Mouse (Mus musculus): Measurements from ENCODE around the gene Ankrd55.
A peak's percentile ranks its signal among the peaks of the same experiment; 100 is the strongest.

Gene Ankrd55

DNA sequence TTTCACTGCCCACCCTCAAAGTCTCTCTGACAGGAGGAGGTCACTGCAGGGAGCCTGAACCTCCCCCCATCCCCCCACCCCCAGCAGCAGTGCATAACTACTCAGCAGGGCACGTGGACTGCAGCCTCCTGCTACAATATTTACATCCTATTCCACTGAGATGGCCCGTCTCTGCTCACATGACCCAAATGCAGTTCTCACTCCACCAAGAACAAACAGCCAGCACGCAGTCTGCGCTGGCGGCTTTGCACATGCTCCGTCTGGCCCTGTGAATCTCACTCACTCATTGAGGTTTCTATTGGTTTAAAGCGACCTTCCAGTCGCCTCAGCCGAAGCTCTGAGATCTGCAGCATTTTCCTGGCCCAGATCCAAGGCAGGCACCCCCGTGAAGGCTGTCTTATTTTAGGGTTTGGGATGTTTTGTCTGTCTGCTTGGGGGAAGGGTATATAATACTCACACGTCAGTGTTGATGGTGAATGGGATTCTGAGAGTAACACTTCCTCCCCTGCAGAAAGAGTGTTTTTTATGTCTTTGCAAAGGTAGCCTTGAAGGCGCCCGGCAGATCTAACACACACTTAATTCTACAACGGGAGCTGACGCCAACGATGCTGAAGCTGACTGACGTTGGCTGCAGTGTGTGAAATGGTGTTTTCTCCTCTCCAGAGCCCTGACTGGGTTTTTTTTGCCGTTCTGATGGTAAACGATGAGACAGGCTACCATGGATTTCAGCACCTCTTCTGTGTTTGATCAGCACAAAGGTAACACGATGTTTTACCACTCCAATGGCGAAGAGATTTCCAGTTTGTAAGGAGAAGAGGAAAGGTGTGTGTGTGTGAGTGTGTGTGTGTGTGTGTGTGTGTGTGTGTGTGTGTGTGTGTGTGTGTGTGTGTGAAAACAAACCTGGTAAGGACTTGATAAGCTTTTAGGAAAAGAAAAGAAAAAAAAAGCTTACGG, at the start of gene Ankrd55:
TSS of gene Ankrd55 (plus strand) at position 227 of the 954 bp plus-strand sequence.
- DNase-seq (ENCODE audit: low spot score): peak; percentile 41

DNA sequence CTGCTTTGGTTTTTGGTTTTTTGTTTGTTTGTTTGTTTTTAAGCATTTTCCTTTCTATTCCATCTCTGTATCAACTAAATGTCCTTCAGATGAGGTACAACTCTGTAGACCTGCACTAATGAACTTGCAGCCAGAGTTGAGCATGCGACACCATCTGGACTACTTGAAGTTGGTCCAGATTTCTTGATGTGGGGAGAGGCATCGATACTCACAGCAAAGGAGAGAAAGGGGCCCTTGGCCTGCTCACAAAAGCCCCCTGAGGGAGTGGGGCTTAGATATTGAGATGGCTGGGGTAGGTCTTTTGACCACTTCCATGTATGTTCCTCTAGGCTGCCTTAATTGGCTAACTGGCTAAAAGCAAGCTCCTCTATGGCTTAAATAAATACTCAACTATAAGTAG, 49.0 kb upstream of the Ankrd55 start:
- DNase-seq (ENCODE audit: low spot score): no peak

DNA sequence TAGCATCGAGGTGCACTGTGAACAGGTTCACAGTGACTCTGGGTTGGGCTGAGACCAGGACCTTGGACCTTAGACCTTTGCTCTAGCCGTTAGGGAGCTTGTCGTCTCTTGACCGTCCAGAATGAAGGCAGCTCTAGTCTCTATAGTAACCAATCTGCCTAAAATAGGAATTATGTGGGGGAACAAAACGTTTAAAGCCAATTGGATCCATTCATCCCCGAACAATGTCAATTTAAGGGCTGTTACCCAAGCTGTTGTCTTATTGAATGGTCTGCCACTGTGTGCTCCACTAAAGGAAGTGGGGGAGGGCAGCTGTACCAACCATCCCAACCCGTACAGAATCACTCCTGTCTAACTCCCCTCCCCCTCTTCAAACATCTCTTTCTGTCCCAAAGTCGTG, 46.8 kb upstream of the Ankrd55 start:
- no peak for DNase-seq (ENCODE audit: low spot score)

DNA sequence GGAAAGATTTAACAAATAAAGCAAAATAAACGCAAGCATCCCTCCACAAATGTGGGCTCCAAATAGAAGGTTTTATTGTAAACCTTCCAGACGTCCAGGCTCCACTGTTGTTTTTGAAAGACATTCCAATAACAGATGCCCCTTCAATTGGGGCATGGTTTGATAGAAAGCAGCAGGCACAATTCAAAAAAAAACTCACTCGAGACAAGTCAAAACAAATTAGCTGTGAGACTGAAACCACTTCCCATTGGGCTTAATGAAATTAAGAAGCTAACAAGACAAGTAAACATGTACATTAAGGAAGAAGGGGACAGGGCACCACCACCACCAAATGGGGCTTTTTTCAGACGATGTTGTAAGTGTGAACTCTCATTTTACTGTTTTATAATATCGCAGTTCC, 43.1 kb upstream of the Ankrd55 start:
- no peak for DNase-seq (ENCODE audit: low spot score)

DNA sequence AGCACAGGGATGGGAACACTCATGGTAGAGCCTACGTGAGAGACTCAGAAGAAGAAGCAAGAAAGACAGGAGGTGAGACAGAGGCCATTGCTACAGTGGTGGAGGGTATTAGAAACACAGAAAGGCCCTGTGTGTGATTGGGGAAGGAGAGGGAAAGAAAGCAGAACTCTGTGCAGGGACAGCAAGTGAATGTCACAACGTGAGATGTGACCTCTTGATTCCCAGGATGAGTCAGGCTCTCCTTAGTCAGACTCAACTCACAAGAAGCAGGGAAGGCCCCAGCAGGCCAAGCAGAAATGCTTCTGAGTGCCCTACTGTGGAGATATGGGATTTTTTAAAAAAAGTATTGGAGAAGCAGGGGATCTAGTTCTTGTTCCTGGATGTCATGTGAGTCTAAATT, 36.8 kb upstream of the Ankrd55 start:
- no peak for DNase-seq (ENCODE audit: low spot score)

DNA sequence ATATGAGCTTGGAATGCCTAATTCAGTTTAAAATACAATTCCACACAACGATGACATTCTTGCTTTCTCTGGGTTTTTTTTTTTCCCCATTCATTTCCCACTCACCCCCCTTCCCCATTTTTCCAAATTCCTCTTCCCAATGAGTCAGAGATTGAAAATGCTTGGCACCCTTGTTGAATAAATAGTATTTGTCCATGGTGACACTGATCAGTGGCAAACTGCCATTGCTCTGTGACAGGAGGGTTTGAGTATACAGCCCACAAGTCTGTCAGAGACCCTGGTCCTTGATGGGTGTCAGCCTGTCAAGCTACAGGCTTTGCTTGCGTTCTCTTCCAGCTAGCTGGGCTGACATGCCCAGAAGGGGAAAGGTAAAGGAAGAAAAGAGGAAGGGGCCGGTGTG, 36.2 kb upstream of the Ankrd55 start:
- DNase-seq (ENCODE audit: low spot score): no peak

DNA sequence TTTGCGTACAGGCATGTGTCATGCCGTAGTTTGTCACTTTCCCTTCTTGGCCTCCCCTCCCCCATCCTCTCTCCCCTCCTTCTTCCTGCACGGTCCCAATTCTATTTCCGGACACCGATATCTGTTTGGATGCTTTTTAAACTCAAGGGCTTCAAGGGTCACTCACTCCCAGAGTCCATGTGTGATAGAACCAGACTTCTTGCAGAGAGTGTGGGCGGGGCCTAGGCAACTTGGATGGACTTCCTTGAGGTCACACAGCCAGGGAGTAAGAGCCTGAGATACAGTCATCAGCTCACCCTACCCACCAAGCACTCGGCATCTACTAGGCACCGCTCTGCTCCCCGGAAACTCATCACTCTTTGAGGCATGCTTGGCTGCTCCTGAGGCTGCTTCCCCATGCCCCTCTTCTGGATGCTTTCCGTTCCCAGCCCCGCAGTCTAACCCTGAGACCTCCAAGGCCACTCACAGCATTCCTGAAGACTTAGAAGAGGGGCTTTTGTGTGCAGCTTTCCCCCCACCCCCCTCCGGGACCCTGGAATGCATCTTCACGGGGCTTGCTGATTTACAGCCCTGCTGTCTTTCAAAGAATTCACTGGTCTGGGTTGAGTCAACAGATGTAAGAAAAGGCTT, 35.1 kb upstream of the Ankrd55 start:
- DNase-seq (ENCODE audit: low spot score): no peak

DNA sequence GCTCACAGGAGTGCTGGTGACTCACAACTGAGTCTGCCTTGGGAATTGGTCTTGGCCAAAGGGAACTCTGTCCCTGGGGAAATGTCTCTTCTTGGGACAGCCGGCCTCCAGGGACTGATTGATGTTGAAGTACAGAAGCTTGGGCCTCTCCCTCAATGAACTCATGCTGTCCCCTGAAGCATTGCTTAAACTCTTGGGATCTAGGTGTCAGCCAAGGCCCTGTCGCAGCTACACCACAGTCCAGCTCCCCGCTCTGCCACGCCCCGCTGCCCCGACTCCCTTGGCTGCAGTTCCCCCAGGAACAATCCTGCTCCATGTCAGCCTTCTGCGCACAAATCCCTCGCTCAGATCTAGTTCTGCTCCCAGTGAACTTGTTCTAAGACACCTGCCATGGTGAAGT, 34.1 kb upstream of the Ankrd55 start:
- DNase-seq (ENCODE audit: low spot score): no peak

DNA sequence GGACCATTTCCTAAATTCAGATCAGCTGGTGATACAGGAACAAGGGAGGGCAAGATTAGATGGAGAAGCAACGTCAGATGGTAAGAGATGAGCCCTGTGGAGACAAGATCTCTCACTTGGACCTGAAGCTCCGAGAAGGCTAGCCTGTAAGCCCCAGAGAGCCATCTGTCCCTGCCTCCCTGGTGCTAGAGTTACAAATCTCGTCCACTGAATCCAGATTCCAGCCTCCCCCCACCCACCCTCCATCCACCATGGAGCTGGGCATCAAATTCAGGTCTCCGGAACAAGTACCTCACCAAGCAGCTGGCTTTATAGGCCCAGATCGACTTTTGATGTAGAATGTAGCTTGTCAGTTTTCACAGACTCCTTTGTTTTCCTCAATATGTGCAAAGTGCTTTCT, 32.4 kb upstream of the Ankrd55 start:
- DNase-seq (ENCODE audit: low spot score): no peak

DNA sequence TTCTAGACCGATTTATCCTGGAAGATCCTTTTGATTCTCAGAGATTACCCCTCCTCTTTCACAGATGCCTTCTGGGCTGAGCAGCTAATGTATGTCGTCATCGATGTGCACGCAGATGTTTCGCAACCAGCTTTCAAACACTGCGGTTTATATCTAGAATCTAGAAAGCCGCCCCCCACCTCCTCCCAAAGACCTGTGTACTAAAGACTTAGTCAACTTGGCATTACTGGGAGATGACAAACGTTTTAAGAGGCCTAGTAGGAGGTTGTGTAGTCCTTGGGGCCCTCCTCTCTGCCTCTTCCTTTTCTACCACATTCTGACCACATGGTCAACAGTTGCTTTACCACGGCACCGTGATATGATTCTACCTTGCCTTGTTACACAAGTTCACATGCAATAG, 29.8 kb upstream of the Ankrd55 start:
- no peak for DNase-seq (ENCODE audit: low spot score)

DNA sequence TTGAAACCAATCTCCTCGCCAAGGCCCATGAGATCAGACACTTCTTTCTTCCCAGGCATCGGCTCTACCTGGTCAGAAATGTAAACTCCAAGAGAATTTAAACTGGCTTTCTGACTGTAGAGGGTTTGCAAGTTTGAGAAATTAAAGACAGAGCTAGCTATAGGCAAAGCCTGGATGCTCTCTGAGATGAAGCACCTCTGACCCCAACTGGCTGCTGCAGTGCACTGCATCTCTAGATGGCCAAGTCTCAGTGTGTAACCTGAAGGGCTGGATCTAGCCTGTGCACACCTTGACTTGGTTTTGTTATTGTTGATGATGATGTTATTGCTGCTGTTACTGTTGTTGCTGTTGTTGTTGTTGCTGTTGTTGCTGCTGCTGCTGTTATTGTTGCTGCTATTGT, 28.9 kb upstream of the Ankrd55 start:
- DNase-seq (ENCODE audit: low spot score): peak; percentile 43

DNA sequence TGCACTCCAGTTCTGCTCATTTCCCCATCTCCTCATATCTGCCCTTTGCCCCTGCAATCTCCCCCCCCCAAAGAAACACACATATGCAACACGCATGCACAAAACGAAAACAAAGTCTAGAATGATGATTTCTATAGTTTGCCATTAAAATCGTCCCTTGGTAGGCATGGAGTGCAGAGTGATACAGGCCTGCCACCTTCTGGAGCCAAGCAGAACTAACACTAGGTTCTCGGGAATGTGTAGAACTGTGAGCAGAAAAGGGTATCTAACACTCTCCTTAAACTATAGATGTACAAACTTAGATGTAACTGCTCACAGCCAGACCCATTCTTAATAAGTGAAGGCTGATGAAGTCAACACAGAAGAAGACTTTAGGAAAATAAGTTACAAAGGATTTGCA, 23.6 kb upstream of the Ankrd55 start:
- no peak for DNase-seq (ENCODE audit: low spot score)

DNA sequence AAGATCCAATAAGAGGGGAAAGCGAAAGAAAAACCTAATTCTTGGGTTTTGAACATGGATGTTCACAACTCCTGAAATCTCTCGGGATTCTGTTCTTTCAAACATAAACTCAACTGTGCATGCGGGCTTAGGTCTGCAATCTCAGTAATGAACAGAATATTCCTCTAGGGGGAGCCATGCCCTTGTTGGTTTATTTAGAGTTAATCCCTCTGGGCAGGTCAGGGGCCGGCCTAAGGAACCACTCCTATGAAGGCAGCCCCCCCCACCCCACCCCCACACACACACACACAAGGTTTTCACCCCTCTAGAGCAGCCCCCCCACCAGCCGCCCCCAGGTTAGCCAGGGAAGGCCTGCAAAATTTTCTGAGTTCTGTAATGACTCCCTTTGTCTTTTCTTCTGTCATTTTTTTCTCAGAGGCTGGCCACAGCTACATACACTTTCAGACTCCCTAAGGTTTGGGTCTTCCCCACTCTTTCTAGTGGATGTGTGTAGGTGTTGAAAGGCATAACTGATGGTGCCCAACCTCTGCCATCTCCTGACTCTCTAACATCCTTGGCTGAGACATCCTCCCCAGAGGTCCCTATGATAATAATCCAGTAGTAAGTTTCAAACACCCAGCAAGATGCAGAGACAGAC, 16.2 kb upstream of the Ankrd55 start:
- DNase-seq (ENCODE audit: low spot score): no peak

DNA sequence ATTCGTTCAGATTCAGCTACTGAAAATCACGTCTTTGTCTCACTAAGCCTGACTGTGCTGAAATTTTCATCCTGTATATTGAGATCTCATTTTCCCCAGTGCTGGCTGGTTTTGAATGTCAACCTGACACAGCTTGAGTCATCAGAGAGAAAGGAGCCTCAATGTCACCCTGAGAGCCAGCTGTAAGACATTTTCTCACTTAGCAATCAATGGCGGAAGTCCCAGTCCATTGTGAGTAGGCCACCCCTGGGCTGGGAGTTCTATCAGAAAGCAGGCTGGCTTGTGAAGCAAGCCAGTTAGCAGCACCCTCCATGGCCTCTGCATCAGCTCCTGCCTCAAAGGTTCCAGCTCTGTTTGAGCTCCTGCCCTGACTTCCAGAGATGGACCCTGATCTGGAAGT, 13.6 kb upstream of the Ankrd55 start:
- no peak for DNase-seq (ENCODE audit: low spot score)

DNA sequence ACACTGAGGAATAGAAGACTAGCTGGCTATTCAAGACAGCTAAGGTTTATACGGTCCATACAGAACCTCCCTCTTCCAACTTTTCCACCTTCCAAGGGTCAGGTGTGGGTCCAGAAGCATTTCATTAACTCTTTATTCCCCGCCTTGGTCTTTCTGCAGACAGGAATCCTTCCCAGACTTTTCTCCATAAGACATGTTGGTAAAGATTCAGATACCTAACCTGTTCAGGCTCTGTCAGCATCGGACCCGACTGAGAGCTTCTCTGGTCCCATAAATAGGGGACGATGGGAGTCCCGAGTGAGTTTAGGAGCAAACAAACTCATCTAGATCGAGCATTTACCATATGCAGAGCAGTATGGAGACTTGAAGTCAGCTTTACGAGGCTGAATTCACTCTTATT, 12.3 kb upstream of the Ankrd55 start:
- DNase-seq (ENCODE audit: low spot score): no peak

DNA sequence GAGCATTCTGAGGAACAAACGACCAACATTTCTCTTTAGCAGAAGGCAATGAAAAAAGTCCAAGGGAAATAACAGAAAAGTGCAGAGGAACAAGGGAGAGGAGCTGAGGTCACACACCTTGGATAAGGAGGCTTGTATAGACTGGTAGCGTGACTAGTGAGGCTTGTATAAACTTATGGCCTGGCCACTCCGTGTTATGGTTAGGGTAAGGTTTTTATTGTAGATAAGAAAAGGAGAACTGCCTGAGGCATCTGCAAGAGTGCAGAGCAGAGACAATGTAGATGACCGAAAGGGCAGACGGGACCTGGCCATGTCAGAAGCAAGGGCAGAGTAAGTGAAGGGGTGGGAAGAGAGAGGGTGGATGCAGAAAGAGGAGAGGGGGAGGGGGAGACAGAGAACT, 10.7 kb upstream of the Ankrd55 start:
- DNase-seq (ENCODE audit: low spot score): no peak

DNA sequence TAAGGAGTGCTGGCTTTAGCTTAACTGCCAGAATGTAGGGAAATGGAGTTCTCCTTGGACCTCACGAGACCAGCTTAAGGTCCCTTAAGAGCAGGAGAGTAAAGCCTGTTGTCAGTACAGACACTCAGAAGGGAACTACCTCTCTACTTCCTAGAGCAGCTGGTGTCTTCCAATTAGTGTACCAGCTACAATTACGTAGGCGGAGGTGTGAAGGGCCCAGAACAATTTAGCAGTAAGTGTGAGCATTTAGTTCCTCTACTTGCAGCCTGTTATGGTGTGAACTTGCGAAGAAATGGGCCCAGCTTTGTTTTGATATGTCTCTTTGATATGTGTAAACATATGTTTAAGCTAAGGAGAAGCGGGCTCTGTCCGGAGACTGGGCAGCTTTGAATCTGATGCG, 10.0 kb upstream of the Ankrd55 start:
- DNase-seq (ENCODE audit: low spot score): no peak

DNA sequence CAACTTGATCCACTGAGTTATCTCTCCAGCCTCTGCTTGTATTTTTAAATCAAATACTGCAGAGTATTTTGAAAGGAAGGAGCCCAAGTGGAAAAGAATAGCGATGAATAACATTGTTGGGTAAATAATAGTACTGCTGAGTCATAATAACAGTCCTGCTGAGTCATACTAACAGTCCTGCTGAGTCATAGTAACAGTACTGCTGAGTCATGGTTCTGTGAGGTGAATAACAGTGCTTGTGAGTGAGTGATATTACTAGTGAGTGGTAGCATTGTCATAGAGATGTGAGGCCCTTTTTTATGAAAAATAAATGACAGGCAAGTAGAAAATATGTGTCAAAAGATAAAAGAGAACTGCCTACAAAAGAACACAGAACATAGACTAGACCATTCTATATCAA, 1.1 kb upstream of the Ankrd55 start:
- DNase-seq (ENCODE audit: low spot score): no peak

DNA sequence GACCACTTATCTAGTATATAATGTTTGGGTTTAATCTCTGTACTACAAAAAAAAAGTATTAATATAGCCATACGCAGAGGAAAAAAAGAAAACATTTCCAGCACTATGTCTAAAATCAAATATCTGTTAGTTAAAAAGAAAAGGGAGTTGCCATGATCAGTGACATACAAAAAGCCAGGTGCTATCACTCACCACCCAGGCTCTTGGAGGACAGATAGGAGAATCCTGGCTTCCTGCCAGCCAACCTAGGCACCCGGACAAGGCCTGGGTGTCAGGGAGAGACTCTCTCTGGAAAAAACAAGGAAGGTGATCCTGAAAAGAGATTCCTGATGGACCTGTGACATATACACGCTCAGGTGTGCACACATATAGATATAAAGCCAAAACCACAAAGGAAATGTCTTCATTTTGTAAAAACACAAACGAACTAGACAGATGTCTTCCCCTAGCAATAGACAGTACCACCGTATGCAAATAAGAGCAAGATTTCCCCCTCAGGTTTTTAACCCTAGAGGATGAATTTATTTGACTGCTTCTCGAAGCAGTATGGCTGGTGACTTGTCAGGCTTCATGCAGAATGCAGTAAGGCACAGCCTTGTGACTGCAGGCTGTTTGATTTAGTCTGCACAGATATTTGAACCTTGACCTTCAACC, 553 bp upstream of the Ankrd55 start:
- DNase-seq (ENCODE audit: low spot score): no peak

DNA sequence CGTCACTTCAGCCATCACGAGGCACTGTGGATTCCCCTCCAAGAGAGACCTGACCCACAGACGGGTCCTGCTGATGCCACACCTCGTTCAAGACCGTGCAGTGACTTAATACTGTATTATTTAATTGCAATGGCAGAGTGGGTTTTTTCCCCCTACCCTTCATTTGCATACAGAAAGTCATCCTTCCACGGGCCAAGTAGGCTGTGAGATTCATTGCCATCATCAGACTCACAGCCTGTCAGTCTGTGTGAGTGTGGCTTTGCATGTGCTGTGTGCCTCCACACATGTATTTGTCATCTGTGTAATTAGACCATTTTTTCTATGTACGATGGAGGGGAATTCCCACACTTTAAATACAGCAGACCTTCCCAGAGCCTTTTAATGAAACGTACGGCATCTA, 1.1 kb downstream of the Ankrd55 start:
- no peak for DNase-seq (ENCODE audit: low spot score)

DNA sequence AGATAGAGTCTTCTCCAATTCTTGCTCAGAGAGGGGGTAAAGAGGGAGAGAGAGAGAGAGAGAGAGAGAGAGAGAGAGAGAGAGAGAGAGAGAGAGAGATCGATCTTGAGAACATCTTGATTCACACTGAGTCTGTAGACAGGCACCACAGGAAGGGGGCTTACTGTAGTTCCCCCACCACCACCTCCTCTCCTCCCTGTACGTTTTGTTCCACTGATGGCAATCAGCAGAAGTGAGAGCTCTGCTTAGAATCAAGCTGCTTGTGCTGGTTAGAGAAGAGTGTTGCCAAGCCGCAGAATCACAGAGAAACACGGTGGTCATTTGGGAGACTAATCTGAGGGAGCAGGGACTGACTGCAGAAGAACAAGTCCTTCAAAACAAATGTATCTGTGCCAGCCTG, 1.7 kb downstream of the Ankrd55 start:
- DNase-seq (ENCODE audit: low spot score): no peak

DNA sequence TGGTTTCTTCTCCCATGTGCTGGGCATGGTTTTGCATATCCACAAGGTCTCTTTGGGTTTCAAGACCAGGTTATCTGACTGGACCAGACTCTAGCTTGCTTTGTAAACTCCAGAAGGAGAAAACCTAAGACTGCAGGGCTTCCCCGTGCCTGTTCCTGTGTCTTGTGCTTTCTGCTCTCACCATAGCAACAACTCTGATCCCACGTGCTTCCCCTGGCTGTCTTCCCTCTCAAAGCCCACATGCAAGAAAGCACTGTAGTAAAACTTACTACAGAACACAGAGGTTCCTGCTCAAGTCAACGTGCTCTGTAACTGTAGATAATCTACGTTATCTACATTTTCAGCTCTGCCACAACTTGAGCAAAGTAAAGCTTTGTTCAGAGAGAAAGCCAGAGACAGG, 4.2 kb downstream of the Ankrd55 start:
- DNase-seq (ENCODE audit: low spot score): peak; percentile 30

DNA sequence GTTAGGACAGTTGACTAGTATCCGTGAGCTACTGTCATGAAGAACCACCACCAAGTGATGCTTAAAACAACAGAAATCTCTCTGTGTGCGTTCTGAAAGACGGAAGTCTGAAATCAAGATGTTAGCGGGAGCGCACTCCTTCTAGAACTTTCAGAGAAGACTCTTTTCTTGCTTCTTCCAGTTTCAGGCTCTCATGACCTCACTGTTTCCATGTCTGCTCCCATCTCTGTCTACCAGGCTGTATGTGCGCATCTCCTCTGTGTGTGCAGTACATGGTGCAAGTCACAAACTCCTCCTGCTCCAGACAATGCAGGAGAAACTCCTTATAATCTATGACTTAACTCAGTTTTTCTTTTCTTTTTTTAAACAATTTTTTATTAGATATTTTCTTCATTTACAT, 4.8 kb downstream of the Ankrd55 start:
- DNase-seq (ENCODE audit: low spot score): no peak
